Mouse (Mus musculus): Measurements from ENCODE around the gene Plekhs1. TPM values are rescaled to one million over a fixed set of nuclear protein-coding genes. Genes with fewer than 3 reads are reported as not detected.

Gene Plekhs1
- total and polyA plus RNA-seq, 3 experiments, result 0.84 to 0.85 TPM; not detected in 1

- TF ChIP-seq POLR2AphosphoS2 (IDR thresholded peaks at IDR 0.05; ENCODE audit: low read length) (no peak), ZC3H11A (IDR thresholded peaks at IDR 0.05; ENCODE audit: low read depth, low read length) (no peak), CHD2 (IDR thresholded peaks at IDR 0.05; ENCODE audit: low read length) (no peak), ETS1 (IDR thresholded peaks at IDR 0.05; ENCODE audit: low read depth, low read length) (peak; percentile 66; the same call in 1 of the 2 replicates), EP300 (IDR thresholded peaks at IDR 0.05; ENCODE audit: low read depth in 1 of 2, low read length in 2 of 2) (peak; percentile 71 to 83; a peak in 3 of 4 replicates), POLR2AphosphoS5 (IDR thresholded peaks at IDR 0.05; ENCODE audit: borderline replicate concordance, low read depth, low read length) (0 out of 2 replicates have a peak, but pooled peaks have one; percentile 35), POLR2A (IDR thresholded peaks at IDR 0.05; ENCODE audit: control insufficient read depth in 1 of 2, insufficient read depth in 1 of 2, low read depth in 1 of 2, low read length in 2 of 2, poor library complexity in 1 of 2) (peak; percentile 46 to 79; a peak in 3 of 4 replicates), BHLHE40 (IDR thresholded peaks at IDR 0.05; ENCODE audit: borderline replicate concordance, low read depth, low read length) (peak; percentile 86), NRF1 (IDR thresholded peaks at IDR 0.05; ENCODE audit: insufficient read depth, low read depth, low read length, poor library complexity, severe bottlenecking) (no peak), MYB (IDR thresholded peaks at IDR 0.05; ENCODE audit: low read depth, low read length) (no peak), JUND (IDR thresholded peaks at IDR 0.05; ENCODE audit: low read depth, low read length) (no peak), GATA1 (IDR thresholded peaks at IDR 0.05; ENCODE audit: low read depth, low read length) (peak; percentile 83), E2F4 (IDR thresholded peaks at IDR 0.05; ENCODE audit: borderline replicate concordance, low read depth, low read length) (no peak), RCOR1 (IDR thresholded peaks at IDR 0.05; ENCODE audit: low read depth, low read length) (peak; percentile 73), MAFK (IDR thresholded peaks at IDR 0.05; ENCODE audit: borderline replicate concordance, low read depth, low read length) (no peak), USF1 (IDR thresholded peaks at IDR 0.05; ENCODE audit: low read depth, low read length) (no peak), TCF12 (IDR thresholded peaks at IDR 0.05; ENCODE audit: low read depth, low read length) (peak; percentile 88), CHD1 (IDR thresholded peaks at IDR 0.05; ENCODE audit: low read depth, low read length) (no peak), MYC (IDR thresholded peaks at IDR 0.05; ENCODE audit: low read depth, low read length) (peak; percentile 86)
Observed at GRCm38 (mm10) chr19:56474869-56475550, 13.6 kb downstream of the Plekhs1 start (continued).

GRCm38 (mm10) chr19:56476546-56476945, 15.1 kb downstream of the Plekhs1 start:
- peak; percentile 64 for DNase-seq (ENCODE audit: low read depth, low spot score)
- no peaks in the 10 kb centered on the region for H3K9me3 ChIP-seq (replicated peaks; ENCODE audit: insufficient read depth, low read length)
- H3K79me2 ChIP-seq (ENCODE audit: control insufficient read depth, insufficient read depth, low read length, poor library complexity), result no peaks in the 10 kb centered on the region
- no peak for TF ChIP-seq BHLHE40 (IDR thresholded peaks at IDR 0.05; ENCODE audit: borderline replicate concordance, low read depth, low read length)
- TF ChIP-seq ZC3H11A (IDR thresholded peaks at IDR 0.05; ENCODE audit: low read depth, low read length), result no peak
- TF ChIP-seq E2F4 (IDR thresholded peaks at IDR 0.05; ENCODE audit: borderline replicate concordance, low read depth, low read length), result no peak
- TF ChIP-seq KAT2A (conservative IDR thresholded peaks at IDR 0.05; ENCODE audit: low read depth, low read length), result no peak
- TF ChIP-seq USF2 (IDR thresholded peaks at IDR 0.05; ENCODE audit: borderline replicate concordance in 1 of 2, insufficient read depth in 1 of 2, low read depth in 1 of 2, low read length in 2 of 2), result no peak
- 0 out of 2 replicates have a peak, but pooled peaks have one; percentile 7 for TF ChIP-seq MAFK (IDR thresholded peaks at IDR 0.05; ENCODE audit: borderline replicate concordance, low read depth, low read length)
- TF ChIP-seq MAZ (IDR thresholded peaks at IDR 0.05; ENCODE audit: low read depth, low read length), result 0 out of 2 replicates have a peak, but pooled peaks have one; percentile 28
- no peak for TF ChIP-seq JUND (IDR thresholded peaks at IDR 0.05; ENCODE audit: low read depth, low read length)
- TF ChIP-seq CHD1 (IDR thresholded peaks at IDR 0.05; ENCODE audit: low read depth, low read length), result no peak
- no peak overlapping the region for H3K4me3 ChIP-seq (ENCODE audit: control insufficient read depth in 1 of 2, insufficient read depth in 1 of 2, low read depth in 2 of 2, low read length in 2 of 2)
- H3K27ac ChIP-seq (ENCODE audit: control insufficient read depth, low read depth, low read length), result no peak overlapping the region
- H3K27me3 ChIP-seq (ENCODE audit: control insufficient read depth in 1 of 2, insufficient read depth in 2 of 2, low read length in 2 of 2), result no peaks in the 10 kb centered on the region
- H3K36me3 ChIP-seq (ENCODE audit: control insufficient read depth in 1 of 2, insufficient read depth in 2 of 2, low read length in 2 of 2), result peaks cover 0 to 13% of the 10 kb centered on the region in 2 experiments; a peak in 2 of 4 replicates
- no peak overlapping the region for H3K9ac ChIP-seq (ENCODE audit: control insufficient read depth, low read depth, low read length, poor library complexity, severe bottlenecking)
- H3K4me1 ChIP-seq (ENCODE audit: control insufficient read depth in 1 of 2, insufficient read depth in 2 of 2, low read length in 2 of 2), result peaks cover 16 to 24% of the 10 kb centered on the region in 2 experiments
